Mouse (Mus musculus) gonadal fat pad, adult 2 months (tissue): ENCODE results near the gene Dnajc7. TPM values are rescaled to one million over a fixed set of nuclear protein-coding genes. Genes with fewer than 3 reads are reported as not detected.
"Not testable (repeated sequence)": the region's sequence is repeated elsewhere in the genome, so short reads cannot be mapped to it uniquely, and the experiment has no call there.

Experiments
- DNase-seq: peaks from one replicate; pipeline ENCODE4 v3.0.0-alpha.2; 2012; ENCODE audit warnings: low read depth
- polyA plus RNA-seq: library from polyadenylated mRNA; depleted of rRNA; stranded (reverse); fragments of >200 nt; gene quantifications from 2 replicates; pipeline ENCODE4 v1.2.3, GENCODE M21; 2012; rRNA removed

The Dnajc7 gene
- polyA plus RNA-seq = 42.1 and 62.0 TPM in 2 replicates

GRCm38 (mm10) chr11:100619982-100620381, at the start of gene Dnajc7:
TSS of gene Dnajc7 (minus strand) at chr11:100620168.
- no peak for DNase-seq

GRCm38 (mm10) chr11:100659806-100660205, 39.8 kb upstream of the Dnajc7 start:
- no peak for DNase-seq

GRCm38 (mm10) chr11:100656458-100656857, 36.5 kb upstream of the Dnajc7 start:
- no peak for DNase-seq

- DNase-seq = not testable (repeated sequence)
Observed at GRCm38 (mm10) chr11:100655589-100655988, 35.6 kb upstream of the Dnajc7 start.

- no peak for DNase-seq
Observed at GRCm38 (mm10) chr11:100651748-100652147, 31.8 kb upstream of the Dnajc7 start.

- no peak for DNase-seq
Observed at GRCm38 (mm10) chr11:100651205-100651604, 31.2 kb upstream of the Dnajc7 start.

- DNase-seq = no peak
Observed at GRCm38 (mm10) chr11:100648405-100648804, 28.4 kb upstream of the Dnajc7 start.

GRCm38 (mm10) chr11:100646265-100646664, 26.3 kb upstream of the Dnajc7 start:
- no peak for DNase-seq

- no peak for DNase-seq
Observed at GRCm38 (mm10) chr11:100643612-100644575, 23.9 kb upstream of the Dnajc7 start.

GRCm38 (mm10) chr11:100640159-100640906, 20.4 kb upstream of the Dnajc7 start:
- no peak for DNase-seq

- no peak for DNase-seq
Observed at GRCm38 (mm10) chr11:100634530-100634929, 14.6 kb upstream of the Dnajc7 start.

- DNase-seq = no peak
Observed at GRCm38 (mm10) chr11:100628862-100629352, 8.9 kb upstream of the Dnajc7 start.

GRCm38 (mm10) chr11:100628056-100628455, 8.1 kb upstream of the Dnajc7 start:
- no peak for DNase-seq

- no peak for DNase-seq
Observed at GRCm38 (mm10) chr11:100626701-100627195, 6.8 kb upstream of the Dnajc7 start.

GRCm38 (mm10) chr11:100625754-100626700, 6.1 kb upstream of the Dnajc7 start:
- DNase-seq = no peak

GRCm38 (mm10) chr11:100623867-100624266, 3.9 kb upstream of the Dnajc7 start:
- no peak for DNase-seq

- DNase-seq = no peak
Observed at GRCm38 (mm10) chr11:100622714-100623113, 2.7 kb upstream of the Dnajc7 start.

GRCm38 (mm10) chr11:100619485-100619975, 438 bp downstream of the Dnajc7 start:
- DNase-seq = no peak

GRCm38 (mm10) chr11:100618761-100619484, 1.0 kb downstream of the Dnajc7 start, which contains the start of gene Nkiras2:
TSS of gene Nkiras2 (plus strand) at chr11:100619244.
- DNase-seq = no peak

- no peak for DNase-seq
Observed at GRCm38 (mm10) chr11:100617480-100617879, 2.5 kb downstream of the Dnajc7 start.
